14 mouse cellular contexts compared by ENCODE assay signal in genomic region chr4:154204532-154204931, GRCm38 (mm10). TPM values are rescaled to one million over a fixed set of nuclear protein-coding genes. Genes with fewer than 3 reads are reported as not detected.
DNase-seq lines count a peak whose midpoint lies in the region; ATAC-seq lines count a peak whose summit lies in the region.
"Had no signal": no experiment of that assay in that cellular context is flagged by ENCODE, and none has a peak within 500 bp of the region (broad histone marks: within the 10 kb centered on the region; RNA-seq: fewer than 3 reads in every experiment).

No protein-coding gene starts in this region.

- intact Hi-C loops in heart, postnatal 36 days (cut with DNase I) = loop anchor here (2.0 kb wide), 1 partner anchor 16 kb away; no protein-coding TSS in a partner anchor
- intact Hi-C loops in left cerebral cortex, postnatal 4 days (cut with DNase I) = no loop called here
- intact Hi-C loops in left cerebral cortex, postnatal 25 days (cut with DNase I) = no loop called here

- H3K36me3 ChIP-seq in heart, embryonic 13.5 days = no peaks in the 10 kb centered on the region
- H3K36me3 ChIP-seq: G1E; liver, embryonic 13.5 days had no signal

- no peak overlapping the region for H3K4me3 ChIP-seq in heart, embryonic 13.5 days
- H3K4me3 ChIP-seq: liver, embryonic 13.5 days; megakaryocyte, embryonic 14.5 days had no signal

- H3K9ac ChIP-seq in heart, embryonic 13.5 days = peak overlapping the region; percentile 21; the same call in 1 of the 2 replicates
- H3K9ac ChIP-seq: liver, embryonic 13.5 days had no signal

- 0 out of 2 replicates have a peak, but pooled peaks cover 2% of the 10 kb centered on the region for H3K27me3 ChIP-seq in heart, embryonic 13.5 days (replicated peaks)

- H3K4me2 ChIP-seq in heart, embryonic 13.5 days = no peak overlapping the region
- H3K4me2 ChIP-seq: liver, embryonic 13.5 days had no signal

- no peaks in the 10 kb centered on the region for H3K9me3 ChIP-seq in heart, embryonic 13.5 days
- H3K9me3 ChIP-seq: liver, embryonic 13.5 days; megakaryocyte, embryonic 14.5 days had no signal

- H3K4me1 ChIP-seq in heart, embryonic 13.5 days = peaks cover 27% of the 10 kb centered on the region
- H3K4me1 ChIP-seq: liver, embryonic 13.5 days had no signal

- no peak overlapping the region for H3K27ac ChIP-seq in heart, embryonic 13.5 days (replicated peaks)
- H3K27ac ChIP-seq: liver, embryonic 13.5 days had no signal

- 62% methylated on average over 7 of the region's 7 CpGs for WGBS in heart, embryonic 13.5 days

- no peak for ATAC-seq in heart, embryonic 13.5 days (ENCODE audit: extremely low read depth, insufficient number of reproducible peaks, low FRiP score, low TSS enrichment)
- ATAC-seq: inflammation-experienced regulatory T-cells, adult 6 months had no signal

- no peak for DNase-seq in heart, postnatal 36 days
- peak; percentile 62 for DNase-seq in left cerebral cortex, postnatal 4 days
- no peak for DNase-seq in left cerebral cortex, postnatal 25 days (ENCODE audit: low spot score in 2 of 2)
- peak; percentile 96 for DNase-seq in brain, adult 2 months (ENCODE audit: low read depth, low spot score)
- peak; percentile 88 to 90 for DNase-seq in cerebellum, postnatal 14 days
- DNase-seq in adrenal gland, postnatal 14 days = no peak
- no peak for DNase-seq in left cerebral cortex, adult 11 months (ENCODE audit: low spot score)
- DNase-seq: gastrocnemius, postnatal 36 days; kidney, postnatal 4 days; liver, embryonic 13.5 days had no signal

RNA-seq across cellular contexts. Expression of gene Megf6, which starts 34.0 kb away (rescaled TPM):
- 25.9 and 28.4 TPM in 2 replicates for polyA plus RNA-seq in heart, embryonic 13.5 days (2015; fragmentation: Nextera tagmentation; extraction: Ambion mirVana)
- 1 to 10 TPM; 5.4 to 8.0 TPM for total RNA-seq in heart, postnatal 36 days (2021)
- 10 to 100 TPM; 10.4 to 13.7 TPM for total RNA-seq in left cerebral cortex, postnatal 4 days (2021)
- total RNA-seq in left cerebral cortex, postnatal 25 days (2021) = 1 to 10 TPM; 3.6 to 5.8 TPM
- 7.3 and 8.3 TPM in 2 replicates for total RNA-seq in adrenal gland, postnatal 14 days (2021)
- polyA plus RNA-seq: inflammation-experienced regulatory T-cells, adult 6 months had no signal

RNA-seq across cellular contexts. Expression of gene Tprgl, which starts 44.1 kb away (rescaled TPM):
- 119 and 121 TPM in 2 replicates for polyA plus RNA-seq in heart, embryonic 13.5 days (2015; fragmentation: Nextera tagmentation; extraction: Ambion mirVana)
- 100 to 1,000 TPM; 132 to 136 TPM for total RNA-seq in heart, postnatal 36 days (2021)
- 100 to 1,000 TPM; 119 to 121 TPM for total RNA-seq in left cerebral cortex, postnatal 4 days (2021)
- total RNA-seq in left cerebral cortex, postnatal 25 days (2021) = 100 to 1,000 TPM; 151 to 153 TPM
- 125 and 132 TPM in 2 replicates for total RNA-seq in adrenal gland, postnatal 14 days (2021)

Comparison
In these comparisons a context has a peak if more than half of its experiments do, and no peak if none do; other contexts are left out.
1. DNase-seq: peak in left cerebral cortex, postnatal 4 days (single experiment), brain, adult 2 months (single experiment) and cerebellum, postnatal 14 days (2 of 2); none in heart, postnatal 36 days (0 of 2), left cerebral cortex, postnatal 25 days (0 of 2), adrenal gland, postnatal 14 days (single experiment) and left cerebral cortex, adult 11 months (single experiment).